Mouse (Mus musculus) telencephalon, adult 2 months (tissue): ENCODE measurements around the gene Myo18a.

Source experiments
- DNase-seq: peaks from one replicate; pipeline ENCODE4 v3.0.0-alpha.2; 2011; ENCODE audit warnings: low read depth, low spot score

Gene Myo18a

DNA sequence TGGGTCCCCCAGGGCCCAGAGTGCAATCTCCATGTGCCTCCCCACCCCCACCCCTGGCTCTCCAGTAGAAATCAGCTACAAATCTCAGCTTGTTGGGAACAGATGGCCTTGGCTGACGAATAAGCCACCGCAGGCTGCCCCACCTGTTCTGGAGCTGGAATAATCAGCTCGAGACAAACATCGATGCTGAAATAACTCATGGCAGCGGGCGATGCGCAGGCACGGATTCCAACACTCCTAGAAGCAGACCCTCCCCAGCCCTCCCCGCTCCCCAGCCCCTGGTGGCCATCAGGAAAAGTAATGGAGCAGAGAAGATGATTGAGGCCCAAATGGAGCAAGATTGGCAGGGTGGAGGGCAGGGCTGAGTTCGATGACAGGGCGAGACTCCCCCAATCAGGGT, 109.2 kb downstream of the Myo18a start:
- no peak for DNase-seq

- no peak for DNase-seq
Observed at GRCm38 (mm10) chr11:77872685-77873084, 109.6 kb downstream of the Myo18a start.

GRCm38 (mm10) chr11:77873116-77873515, 110.1 kb downstream of the Myo18a start:
- DNase-seq, result no peak

- DNase-seq, result no peak
Observed at GRCm38 (mm10) chr11:77874685-77875231, 111.7 kb downstream of the Myo18a start.

DNA sequence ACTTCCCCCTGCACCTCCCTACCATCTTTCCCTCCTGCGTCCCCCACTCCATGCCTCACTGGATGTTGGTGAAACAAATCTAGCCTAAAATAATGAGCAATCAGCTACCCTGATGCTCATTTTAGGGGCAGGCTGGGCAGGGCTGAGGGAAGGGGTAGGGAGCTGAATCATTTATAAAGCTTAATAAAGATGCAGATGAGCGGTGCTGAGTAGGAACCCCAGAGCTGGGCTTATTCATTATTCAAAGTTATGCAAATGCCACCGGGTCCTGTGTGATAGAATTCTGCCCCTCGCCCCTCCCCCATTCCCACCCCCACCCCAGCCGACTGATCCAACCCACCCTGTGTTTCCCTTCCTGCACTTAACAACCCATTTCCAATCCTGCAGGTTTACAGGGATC, 112.2 kb downstream of the Myo18a start:
- no peak for DNase-seq

GRCm38 (mm10) chr11:77875847-77876759, 113.1 kb downstream of the Myo18a start:
- no peak for DNase-seq

DNA sequence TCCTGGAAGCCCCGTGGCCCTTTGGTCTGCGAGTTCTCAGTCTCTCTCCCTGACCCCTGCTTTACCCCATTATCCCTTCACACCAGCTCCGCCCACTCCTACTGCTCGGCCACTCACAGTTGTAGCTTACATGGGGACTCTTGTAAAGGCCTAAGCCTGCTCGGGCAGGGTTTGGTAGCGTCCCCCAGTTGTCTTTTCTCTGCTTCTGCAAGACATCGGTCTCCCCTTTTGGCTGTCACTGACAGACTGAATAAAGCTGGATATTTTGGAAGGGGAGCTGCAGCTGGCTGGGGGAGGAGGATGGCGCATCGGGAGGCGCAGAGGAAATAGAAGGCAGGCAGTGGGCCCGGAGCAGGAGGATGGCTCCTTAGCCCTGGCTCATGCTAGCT, 113.7 kb downstream of the Myo18a start:
- DNase-seq, result no peak

DNA sequence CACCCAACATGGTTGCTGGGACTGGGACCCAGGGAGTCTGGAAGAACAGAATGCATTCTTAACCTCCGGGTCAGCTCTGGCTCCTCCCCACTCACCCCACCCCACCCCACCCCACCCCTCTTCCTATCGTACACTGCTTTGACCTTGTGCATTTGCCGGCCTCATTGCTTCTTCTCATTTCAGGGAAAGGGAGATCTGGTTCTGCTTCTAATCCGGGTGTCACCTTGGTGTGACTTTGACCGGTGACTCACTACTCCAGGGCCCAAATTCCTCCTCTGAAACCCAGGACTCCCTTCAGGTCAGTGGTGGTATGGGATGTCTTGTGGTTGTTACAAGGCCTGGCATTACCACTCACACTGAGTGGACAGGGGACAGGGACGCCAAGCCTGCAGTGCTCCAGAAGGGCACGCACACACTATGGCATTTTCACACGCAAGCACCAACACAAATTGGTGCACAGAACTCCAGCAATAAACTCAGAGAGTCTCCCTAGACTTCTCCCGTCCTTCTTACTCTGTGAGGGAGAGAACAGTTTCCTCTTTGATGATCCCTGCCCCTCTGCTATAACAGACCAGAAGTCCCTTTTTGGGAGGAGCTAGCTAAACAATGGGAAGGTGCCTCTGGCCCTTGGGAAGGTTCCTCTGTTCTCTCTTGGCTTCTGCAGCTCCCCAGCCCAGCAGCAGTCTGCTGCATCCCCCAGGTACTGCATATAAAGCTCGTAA, 121.6 kb downstream of the Myo18a start:
- DNase-seq, result no peak

DNA sequence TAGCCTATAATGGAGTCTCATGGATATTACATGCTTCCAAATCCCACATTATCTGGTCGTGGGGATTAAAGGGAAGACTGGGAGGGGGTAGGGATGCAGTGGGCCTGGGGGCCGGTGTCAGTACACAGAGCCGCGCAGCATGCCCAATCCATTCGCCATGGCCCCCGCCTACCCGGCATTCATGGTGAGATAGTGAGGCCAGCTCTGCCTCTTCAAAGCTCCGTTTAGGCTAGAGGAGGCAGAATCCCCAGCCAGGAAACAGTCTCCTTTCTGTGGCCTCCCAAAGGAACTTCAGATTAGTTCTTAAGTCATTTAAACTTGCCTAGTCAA, 122.2 kb downstream of the Myo18a start:
- no peak for DNase-seq

DNA sequence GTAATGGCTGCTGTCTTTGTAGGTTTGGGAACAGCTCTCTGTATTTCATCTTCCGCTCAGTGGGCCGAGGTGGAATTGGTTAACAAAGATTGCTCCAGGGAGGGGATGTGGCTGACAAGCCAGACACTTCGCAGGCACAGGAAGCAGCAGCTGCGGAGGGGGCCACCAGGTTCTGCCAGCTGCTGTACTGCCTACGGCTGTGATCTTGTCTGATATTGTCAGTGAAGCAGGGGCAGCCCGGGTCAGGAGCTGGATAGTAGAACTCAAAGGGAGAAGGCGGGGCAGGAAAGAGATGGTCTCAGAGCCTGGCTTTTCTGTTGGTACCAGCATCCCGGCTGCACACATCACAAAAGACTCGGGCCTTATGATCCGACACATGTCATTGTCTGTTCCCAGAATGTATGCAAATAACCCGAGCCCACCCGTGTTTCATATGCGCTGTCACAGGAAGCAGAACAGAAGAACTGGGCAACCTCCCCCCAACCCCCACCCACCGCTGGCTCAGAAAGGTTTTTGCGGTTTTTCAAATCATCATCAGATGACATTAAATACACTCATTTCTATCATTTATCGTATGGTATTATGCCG, 124.4 kb downstream of the Myo18a start:
- no peak for DNase-seq

- no peak for DNase-seq
Observed at GRCm38 (mm10) chr11:77888846-77889245, 125.8 kb downstream of the Myo18a start.

DNA sequence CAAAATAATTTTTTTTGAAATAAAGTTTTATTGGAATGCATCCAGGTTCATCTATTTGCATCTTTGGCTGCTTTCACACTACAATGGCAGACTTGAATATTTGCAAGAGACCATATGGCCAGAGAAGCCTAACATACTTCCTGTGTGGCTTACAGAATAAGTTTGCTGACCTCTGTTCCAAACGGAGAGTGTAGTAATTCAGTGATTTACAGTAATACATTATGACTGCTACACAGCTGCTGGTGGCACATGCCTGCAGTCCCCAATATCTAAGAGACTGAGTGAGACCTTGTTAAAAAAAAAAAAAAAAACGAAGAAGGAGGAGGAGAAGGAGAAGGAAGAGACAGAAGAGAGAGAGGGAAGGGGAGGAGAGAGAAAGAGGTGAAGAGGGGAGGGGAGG, 126.4 kb downstream of the Myo18a start:
- no peak for DNase-seq

DNA sequence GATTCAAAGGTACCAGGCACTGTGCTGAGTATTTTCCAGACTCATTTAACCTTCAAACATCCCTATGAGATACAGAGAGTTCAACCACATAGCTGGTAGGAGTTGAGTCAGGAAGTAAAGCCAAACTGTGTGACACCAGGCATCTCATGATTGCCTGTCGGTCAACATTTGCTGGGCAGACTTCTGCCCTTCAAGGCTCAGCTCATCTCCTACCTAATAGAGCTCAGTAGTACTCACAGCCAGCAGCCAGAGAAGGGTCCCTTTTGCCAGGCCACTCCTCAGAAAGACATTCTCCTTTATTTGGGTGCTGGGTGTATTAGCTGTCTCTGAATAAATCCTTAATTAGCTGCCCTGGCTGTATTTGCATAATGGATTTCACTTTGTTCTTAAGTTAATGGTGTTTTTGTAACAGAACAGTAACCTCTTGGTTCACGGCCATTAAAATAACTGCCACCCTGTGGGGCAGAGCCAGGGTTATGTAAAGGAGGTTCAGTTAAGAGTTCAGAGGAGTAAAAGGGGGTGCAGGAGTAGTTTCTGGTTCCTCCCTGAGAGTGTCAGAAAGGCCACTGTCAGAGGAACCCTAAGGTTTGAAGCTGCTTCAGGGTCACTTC, 127.7 kb downstream of the Myo18a start:
- DNase-seq, result no peak

DNA sequence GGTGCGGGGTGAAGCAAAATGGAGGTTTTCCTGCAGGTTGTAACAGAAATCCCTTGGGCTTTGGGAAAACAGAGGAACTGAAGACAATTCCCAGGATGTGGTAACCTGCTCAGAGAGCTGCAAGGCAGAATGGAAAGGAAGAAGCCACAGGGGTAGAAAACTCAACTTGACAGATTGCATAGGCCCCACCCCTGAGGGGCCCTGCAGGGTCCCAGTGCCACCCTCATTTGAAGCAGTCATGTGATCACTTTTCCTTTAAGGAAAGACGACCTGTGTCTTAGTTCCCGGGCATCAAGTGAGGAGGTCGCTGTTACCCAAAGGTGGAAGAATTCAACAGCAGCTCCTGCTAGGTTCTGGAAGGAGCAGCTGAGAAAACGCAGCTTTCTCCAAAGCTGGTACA, 129.8 kb downstream of the Myo18a start:
- DNase-seq, result no peak

DNA sequence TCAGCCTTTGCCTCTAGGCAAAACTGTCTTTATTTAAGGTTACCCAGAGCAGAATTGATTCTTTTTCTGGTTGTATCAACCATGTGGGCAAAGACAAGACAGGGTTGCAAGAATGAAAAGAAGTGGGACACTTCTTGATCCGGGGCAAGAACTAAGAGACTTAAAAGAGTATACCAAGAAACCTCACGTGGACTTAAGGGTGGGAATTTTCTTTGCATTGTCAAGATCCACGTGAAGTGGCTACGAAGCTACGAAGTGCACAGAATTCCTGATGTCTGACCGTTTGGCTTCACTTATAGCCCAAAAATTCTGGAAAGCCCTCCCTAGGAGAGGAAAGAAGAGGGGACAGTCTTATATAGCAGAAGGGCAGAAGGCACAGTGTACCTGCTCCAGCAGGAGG, 130.2 kb downstream of the Myo18a start:
- no peak for DNase-seq

GRCm38 (mm10) chr11:77893787-77894718, 131.0 kb downstream of the Myo18a start, which contains the start of gene Pipox:
Gene Pipox (minus strand): TSS chr11:77894096.
- no peak for DNase-seq

- DNase-seq, result no peak
Observed at GRCm38 (mm10) chr11:77894967-77895366, 131.9 kb downstream of the Myo18a start.

- no peak for DNase-seq
Observed at GRCm38 (mm10) chr11:77896011-77896410, 133.0 kb downstream of the Myo18a start.

DNA sequence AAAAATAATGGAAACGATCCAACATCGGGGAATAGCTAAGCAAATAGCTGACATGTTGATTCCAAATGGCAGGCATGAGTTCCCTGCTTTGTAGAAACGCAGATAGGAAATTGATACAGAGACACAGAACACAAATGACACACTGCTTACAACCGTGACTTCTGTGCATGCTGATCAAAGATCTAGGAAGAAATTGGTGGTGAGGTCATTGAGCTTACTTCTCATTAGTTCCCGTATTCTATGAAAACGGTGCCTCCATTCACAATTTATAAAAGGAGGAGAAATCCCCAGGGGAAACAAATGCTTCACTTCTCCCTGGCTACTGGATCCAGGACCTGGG, 133.4 kb downstream of the Myo18a start:
- no peak for DNase-seq

DNA sequence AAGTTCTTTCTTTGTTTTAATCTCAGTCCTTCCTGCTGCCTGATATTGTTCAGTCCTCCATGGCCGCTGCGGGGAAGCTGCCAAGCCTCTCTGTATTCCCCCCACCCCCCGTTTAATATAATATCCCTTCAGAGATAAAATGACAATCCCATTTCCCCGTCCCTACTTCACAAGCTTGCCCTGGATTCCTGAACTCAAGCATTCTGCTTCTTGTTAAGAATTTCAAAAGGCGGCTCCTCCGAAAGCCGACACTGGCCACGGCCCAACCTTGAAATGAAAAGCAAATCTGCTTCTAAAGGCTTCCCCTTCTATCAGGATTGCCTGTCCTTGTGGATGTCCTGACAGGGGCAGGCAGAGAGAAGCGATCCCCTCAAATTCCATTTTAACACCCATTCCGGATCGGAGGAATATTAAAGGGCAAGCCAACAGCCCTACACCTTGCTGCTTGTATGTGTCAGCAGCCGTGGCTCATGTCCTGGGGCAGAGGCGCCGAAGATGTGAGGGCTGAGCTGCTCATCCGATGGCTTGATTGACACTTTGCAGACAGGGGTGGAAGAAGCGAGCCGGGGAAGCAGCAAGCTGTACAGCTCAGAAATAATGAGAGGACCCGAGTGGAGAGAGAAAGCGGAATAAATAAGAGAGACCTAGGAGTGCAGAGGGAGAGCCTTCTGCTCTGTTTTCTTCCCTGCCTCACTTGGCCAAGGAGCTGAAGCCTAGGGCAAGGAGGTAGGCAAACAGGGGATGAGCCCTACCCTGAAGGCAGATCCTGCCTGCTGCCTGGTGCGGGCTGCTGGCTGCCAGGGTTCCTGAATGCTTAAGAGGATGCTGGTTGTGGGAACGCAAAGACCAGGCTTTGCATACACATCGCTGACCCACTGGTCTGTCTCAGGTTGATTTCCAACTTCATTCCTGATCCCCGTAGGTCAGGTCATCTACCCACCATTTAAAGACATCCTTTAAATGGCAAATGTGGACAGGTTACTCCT, 134.1 kb downstream of the Myo18a start:
- no peak for DNase-seq
